Mouse (Mus musculus) urinary bladder, postnatal 36 days (tissue): ENCODE data around the gene Hnrnpc.

Experiments
- DNase-seq, 2 experiments: peaks; one replicate each; pipeline ENCODE4 v3.0.0; 2022; ENCODE audit warnings: low spot score in 2 of 2, mixed read lengths in 1 of 2

Gene Hnrnpc

DNA sequence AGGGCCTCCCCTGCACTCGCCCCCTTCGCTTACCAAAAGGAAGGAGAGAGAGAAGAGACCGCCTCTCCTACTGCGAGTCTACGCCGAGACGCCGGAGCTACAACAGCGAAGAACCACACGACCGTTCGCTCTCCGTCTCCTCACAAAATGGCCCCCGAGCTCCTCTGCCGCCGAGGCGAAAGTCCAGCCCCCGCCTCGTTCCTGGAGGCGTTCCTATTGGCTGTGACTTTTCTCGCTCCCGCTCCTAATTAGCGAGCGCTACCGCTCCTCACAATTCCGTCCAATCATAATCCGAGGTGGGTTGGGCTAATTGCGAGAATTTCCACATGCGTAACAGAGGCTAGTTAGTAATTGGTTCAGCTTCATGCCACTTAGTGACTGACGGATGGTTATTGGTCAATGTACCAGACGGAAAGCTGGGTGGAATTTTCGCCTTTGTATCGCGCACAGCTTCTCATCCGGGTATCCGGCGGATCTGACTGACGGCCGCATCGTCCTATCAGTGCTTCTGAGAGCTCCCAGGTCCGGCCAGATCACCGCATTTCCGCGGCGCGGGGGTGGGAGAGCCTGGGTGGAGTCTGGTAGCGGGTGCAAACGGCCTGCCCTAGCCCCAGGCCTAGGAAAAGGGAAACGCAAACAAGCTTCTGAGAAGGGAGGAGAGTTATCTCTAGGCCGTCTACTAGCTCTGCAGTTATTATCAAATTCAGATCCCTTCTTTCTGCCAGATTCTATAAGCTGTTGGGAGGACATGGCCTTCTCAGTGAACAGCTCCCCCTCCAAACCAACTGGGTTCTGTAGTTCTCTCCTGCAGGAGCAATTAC lies at the start of gene Hnrnpc:
Hnrnpc (minus strand) TSS at position 173 of the 821 bp plus-strand sequence.
- peak; percentile 100 for DNase-seq

DNA sequence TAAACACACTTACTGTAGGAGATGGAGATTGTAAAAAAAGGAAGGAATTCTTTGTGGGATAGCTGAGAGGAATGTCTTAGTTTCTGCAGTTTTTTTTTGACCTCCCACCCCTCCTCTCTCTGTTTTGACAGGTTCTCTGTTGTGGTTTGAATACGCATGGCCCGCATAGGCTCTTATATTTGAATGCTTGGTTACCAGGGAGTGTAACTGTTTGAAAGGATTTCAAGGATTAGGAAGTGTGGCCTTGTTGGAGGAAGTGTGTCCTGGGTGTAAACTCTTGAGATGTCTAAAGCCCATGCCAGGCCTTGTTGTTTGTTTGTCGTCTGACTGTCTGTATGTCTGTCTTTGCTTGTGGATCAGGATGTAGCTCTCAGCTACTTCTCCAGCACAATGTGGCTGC lies 48.8 kb upstream of the Hnrnpc start:
- no peak for DNase-seq

DNA sequence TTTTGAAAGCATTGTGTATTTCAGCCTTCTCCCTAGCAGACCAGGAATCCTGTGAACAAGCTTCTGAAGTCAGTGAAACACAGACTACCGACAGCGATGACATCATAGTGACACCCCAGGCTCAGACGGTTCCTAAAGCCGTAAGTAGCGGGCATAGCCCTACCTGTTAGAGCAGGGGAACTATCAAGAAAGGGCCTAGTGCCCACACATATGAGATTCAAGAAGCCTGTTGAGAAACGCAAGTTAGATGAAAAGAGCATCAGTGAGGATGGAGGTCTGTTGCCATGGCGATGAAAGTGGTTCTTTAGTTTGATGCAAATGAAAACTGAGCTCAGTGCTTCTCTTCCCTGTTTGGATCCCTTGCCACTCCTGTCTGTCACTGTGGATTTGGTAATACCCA lies 48.4 kb upstream of the Hnrnpc start:
- DNase-seq, result no peak

DNA sequence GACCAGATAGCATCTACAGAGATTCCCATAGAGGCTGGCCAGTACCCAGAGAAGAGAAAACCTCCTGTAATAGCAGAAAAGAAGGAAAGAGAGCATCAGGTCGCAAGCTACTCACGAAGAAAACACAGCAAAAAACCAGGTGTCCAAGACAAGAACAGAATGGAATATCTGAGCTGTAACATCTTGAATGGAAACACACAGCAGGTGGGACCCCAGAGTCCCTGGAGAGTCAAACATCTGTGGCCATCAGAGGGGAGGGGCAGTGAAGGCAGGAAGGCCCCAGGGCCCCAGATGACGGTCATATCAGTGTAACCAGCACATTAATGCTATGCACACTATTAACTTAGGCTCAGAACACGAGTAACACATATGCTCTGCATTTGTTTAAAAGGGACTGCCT lies 46.1 kb upstream of the Hnrnpc start:
- DNase-seq, result no peak

DNA sequence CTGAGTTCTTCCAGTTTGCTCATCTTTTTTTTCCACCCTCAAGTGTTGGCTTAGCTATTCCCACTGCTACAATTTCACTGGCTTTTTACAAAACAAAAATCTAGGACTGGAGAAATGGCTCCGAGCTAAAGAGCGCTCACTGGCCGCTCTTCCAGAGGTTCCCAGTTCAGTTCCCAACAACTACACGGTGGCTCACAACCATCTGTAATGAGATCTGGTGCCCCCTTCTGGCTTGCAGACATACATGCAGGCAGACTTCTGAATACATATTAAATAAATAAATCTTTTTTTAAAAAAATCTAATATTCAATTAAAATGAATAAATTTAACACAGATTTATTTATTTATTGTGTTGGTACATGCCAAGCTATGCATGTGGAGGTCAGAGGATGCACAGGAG lies 42.7 kb upstream of the Hnrnpc start:
- no peak for DNase-seq

DNA sequence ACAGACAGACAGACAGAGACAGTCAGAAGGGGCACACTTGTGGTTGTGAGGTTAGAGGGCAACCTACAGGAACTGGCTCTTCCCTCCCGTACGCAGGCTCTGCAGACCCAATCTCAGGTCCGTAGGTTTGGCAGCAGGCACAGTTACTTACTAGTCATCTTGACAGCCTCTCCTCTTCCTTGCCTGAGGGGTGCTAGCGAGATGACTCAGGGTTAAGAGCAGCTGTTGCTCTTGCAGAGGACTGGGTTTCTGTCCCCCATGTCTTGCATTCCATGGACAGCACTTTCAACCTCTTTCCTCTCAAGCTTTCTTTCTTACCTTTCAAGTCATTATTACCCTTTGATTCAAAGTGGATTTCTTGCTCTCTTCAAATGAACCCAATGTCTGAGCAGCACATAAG lies 40.3 kb upstream of the Hnrnpc start:
- no peak for DNase-seq

DNA sequence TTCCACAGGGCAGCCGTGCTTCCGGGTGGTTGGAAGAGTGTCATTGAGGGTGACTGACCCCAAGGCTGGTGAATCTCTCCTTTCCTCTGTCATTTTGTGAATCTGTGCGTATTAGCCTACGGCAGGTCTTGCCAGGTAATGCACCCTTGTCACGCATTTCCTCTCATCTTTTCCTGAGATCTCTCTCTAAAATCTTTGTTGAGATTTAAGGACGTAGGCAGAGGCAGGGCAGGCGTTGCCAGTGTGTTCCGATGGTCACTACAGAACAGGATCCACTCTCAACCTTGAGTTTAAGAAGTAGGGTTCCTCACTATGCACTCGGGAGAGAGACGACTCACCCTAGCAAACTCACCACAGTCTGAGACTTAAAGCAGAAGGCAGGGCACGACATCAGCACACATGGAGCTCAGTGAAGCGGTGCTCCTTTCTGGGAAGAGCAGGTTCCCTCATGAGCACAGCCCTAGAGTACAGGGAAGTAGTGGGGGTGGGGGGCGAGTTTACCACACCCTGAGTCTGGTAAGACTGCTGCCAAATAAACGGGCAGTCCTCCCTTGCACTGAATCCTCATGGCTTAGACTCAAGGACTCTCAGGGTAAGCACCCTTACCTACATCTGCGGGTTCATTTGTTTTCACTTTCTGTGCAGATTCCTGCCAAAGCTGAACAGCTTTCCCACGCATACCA lies 37.8 kb upstream of the Hnrnpc start:
- no peak for DNase-seq

DNA sequence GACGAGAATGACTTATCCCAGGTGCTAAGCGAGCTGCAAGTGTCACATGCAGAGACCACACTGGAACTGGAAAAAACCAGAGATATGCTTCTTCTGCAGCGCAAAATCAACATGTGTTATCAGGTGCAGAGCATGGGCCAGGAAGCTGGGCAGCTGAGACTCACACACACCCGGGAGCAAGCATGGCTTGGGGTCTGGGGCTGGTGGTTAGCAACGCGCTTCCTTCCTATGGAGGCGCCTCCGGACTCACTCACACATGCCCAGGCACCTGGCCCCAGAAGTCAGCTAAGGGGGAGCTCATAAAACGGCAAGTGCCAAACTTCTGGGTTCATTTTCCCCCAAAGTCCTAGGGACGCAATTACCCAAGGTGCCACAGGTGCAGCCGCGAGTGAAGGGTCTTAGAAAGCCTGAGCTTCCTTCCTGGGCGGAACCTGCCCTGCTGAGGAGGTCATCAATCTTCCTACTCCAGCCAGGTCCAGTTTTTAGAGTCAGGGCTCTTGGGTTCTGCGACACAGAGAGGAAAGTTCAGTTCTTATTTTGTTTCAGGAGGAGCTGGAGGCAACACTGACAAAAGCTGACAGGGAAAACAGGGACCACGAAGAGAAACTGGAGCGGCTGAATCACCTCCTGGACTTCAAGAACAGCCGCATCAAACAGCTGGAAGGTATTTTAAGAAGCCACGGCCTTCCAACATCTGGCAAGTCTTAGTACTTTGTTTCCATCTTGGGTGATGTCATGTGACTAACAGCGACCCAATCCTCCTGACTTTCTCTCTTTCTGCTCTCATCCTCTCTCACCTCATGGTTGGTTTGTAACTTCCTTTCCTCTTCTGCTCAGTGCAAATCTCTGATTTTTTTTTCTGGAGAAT lies 37.0 kb upstream of the Hnrnpc start:
- DNase-seq, result no peak

DNA sequence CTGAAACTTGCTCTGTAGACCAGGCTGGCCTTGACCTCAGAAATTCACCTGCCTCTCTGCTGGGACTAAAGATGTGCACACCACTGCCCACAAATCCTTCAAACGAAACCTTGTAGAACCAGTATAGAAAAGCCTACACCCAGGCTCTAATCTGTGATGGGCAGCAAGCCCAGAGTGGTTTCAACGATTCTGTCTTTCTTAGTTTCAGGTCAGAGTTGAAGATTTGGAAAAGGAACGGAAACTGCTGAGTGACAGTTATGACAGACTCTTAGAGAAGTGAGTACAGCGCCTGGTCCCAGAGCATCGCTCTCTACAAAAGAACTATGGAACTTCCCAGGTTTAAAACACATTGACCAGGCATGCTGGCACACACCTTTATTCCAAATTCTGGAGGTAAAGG lies 29.8 kb upstream of the Hnrnpc start:
- DNase-seq, result no peak

DNA sequence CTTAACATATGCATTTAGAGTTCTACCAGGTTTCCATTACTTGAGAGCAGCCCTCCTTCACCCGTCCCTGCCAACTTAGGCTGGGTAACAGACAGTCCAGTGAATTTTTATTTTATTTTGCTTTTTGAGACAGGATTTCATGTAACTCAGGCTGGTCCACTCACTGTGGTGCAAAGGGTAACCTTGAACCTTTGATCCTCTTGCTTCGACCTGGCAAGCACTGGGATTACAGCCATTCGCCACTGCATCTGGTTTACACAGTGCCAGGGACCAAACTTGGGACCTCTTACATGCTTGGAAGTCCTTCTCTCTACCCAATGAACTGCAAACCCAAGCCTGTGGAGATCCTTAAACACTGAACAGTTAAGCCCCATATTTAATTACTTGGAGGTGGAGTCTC lies 20.8 kb upstream of the Hnrnpc start:
- DNase-seq, result no peak

DNA sequence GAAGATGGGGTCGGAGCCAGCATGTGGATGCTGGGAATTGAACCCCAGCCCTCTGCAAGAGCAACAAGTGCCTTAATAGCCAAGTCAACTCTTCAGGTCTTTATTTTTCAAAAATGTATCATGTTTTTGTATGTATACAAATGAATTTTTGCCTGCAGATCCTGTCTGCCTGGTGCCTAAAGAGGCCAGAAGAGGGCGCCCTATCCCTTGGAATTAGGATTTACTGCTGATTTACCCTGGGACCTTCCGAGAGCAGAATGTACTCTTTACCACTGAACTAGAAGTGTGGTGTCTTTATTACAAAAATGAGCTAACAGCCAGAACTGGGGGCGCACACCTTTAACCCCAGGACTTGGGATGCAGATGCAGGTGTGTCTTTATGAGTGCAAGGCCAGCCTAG lies 20.1 kb upstream of the Hnrnpc start:
- peak; percentile 51 to 65 for DNase-seq

DNA sequence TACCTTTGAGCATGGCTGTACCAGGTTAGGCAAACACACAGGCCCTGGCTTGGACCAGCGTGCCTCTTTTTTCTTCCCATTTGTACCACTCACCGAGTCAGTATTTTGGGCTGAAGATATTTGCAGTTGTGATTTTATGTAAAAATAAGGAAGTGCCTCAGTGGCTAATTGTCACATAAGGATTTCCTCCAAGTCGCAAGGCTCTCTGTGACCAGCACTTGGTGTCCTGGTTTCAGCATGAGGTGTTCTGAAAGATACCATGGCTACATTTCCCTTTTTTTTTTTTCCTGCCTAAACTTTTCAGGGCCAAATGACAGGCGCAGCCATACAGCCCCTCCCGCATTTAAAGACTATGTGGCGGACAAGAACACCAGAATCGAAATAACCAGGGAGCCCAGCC lies 16.3 kb upstream of the Hnrnpc start:
- no peak for DNase-seq

DNA sequence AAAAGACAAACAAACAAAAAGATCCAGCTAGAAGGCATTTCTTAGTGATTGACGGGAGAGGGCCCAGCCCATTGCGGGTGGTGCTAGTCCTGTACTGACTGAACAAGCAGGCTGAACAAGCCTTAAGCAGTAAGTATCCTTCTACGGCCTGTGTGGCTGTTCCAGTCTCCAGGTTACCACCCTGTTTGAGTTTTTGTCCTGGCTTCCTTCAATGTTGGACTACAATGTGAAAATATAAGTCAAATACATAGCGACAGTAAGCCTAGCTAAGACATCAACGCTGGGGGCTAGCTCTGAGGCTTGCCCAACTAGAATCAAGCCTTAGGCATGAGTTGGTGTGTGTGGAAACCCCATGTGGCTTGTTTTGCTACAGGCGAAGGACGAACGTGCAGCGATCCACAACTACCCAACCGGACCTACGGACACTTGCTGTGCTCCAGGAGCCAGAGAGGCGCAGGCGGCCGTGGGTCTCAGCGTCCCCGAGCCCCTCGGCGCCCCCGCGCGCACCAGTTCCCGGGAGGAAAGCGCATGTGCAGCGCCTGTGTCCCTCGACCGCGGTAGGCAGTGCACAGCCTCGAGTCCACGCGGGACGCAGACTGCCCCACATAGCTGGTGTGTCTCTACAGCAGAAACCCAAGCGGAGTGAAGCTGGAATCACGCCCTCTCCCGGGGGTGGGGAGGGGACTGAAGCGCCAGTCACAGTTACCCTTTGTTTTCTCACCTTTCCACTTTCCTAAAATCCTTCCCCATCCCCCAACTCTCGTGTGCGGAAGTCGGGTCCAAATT lies 15.2 kb upstream of the Hnrnpc start:
- DNase-seq, result peak; percentile 49 to 50

DNA sequence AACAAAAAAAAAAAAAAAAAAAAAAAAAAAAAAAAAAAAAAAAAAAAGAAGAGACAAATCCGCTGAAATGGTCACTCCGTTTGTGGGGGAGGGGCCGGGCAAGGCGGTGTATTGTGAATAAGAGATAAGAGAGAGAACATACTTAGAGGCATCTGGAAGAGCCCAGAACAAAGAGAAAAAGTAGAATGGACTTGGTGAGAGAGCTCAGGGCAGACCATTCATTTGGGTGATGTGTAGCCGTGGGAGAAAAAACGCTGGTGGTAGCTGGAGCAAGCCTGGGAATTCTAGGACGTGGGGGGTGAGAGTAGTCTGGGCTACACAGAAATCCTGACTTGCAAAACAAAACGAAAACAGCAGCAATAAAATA lies 14.6 kb upstream of the Hnrnpc start:
- DNase-seq, result no peak

DNA sequence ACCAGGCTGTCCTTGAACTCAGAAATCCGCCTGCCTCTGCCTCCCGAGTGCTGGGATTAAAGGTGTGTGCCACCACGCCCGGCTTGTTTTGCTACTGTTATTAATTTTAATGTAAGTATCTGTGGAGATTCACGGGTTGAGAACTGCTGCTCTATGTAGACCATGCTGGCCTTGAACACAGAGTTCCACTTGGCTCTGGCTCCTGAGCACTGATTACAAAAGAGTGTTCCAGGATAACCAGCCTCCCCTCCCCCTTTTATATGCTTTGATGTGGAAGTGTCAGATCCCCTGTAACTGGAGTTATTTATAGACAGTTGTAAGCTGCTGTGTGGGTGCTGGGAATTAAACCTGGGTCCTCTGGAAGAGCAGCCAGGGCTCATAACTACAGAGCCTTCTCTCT lies 13.4 kb upstream of the Hnrnpc start:
- no peak for DNase-seq

DNA sequence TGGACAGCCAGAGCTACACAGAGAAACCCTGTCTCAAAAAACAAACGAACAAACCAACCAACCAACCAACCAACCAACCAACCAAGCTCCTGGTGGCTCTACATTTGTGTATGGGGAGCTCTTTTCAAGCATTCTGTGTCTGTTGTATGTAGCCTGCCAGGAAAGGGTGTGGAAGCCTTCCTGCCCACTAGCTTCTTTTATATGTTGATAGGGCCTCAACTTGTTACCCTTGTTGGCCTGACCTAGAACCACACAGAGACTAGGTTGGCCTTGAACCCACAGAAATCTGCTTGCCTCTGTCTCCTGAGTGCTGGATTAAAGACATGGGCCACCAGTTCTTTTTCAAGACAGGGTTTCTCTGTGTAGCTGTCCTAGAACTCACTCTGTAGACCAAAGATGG lies 10.3 kb upstream of the Hnrnpc start:
- no peak for DNase-seq

DNA sequence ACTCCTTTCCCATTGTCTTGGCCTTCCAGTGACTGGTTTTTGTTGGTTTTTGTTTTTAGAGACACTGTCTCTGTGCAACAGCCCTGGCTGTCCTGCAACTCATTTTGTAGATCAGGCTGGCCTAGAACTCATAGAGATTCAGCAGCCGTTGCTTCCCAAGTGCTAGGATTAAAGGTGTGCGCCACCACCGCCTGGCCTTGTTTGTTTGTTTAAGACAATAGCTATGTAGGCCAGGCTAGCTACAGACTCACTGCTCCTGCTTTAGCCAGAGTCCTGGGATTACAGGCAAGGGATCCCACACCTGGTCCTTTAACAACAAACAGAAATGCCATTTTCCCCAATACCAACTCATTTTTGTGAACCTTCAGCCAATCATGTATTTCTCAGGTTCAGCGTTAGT lies 6.5 kb upstream of the Hnrnpc start, which contains the start of gene Rpgrip1:
Rpgrip1 (plus strand) TSS at position 359 of the 400 bp plus-strand sequence.
- no peak for DNase-seq

DNA sequence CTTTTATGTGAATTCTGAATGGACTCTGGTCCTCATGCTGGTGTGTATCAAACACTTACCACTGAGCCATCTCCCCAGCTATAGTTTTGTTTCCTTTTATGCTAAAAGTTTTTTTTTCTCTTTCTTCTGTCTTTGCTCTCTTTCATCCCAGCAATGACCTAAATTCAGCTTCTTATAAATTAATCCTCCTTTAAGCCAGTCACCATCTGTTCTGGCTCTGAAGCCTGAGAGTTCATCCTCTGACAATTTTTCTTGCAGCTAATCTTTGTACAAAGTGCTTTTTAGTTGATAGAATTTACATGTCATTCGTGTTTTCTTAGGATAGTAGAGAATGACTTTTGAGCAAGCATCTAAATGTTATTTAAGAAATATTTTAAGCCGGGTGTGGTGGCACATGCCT lies 4.2 kb upstream of the Hnrnpc start:
- no peak for DNase-seq

DNA sequence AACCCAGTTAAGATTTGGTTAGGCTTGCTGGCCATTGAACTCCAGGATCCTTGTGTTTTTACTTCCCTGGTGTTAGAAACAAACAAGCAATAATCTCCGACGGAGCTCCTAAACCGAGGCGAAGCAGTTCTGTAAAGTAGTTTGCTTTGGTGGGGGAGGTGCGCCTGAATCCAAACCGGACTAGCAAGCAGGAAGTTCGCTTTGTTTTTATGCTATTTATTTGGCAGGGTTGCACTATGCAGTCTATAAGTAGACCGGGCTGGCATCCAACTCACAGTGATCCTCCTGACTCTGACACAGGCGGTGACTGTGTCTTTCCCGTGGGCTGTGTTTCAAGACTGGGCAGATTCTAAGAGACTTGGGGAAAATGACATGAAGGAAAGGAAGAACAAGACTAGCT lies 2.9 kb upstream of the Hnrnpc start:
- DNase-seq, result peak; percentile 58 to 73

DNA sequence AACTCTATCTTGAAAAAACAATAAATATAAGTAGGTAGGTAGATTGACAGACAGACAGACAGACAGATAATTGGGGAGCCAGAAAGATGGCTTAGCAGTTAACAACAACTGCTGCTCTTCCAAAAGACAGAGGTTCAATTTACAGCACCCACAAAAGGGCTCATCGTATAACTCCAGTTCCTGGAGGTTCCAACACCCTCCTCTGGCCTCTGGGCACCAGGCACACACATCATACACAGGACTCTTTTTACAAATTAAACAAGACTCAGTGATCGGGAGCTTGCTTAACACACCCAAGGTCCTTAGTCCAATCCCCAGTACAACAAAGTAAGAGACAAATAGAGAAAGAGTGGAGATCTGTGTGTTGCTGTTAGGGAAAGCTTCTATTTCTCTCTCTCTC lies 1.5 kb upstream of the Hnrnpc start:
- DNase-seq, result no peak

DNA sequence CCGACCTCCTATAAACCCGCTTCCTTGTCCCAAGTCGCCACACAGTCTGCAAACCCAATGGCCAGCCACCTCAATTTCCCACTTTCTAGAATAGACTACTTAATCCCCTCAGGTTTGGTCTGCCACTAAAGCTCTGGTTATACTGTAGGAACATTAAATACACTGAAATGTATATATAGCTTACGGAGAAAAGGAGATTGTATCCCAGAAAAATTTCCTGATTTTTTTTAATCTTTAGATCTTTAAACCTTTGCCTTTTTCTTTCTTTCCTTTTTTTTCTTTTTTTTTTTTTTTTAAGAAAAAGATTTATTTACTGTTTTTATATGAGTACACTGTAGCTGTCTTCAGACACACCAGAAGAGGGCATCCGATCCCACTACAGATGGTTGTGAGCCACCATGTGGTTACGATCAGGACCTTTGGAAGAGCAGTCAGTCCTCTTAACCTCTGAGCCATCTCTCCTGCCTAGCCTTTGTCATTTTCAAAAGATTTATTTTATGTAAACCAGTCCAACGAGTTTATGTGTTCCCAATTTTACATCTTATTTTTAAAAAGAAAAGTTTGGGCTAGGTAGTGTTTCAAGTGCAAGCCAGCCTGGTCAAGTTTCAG lies 953 bp upstream of the Hnrnpc start:
- DNase-seq, result no peak
